Mouse (Mus musculus) lung, postnatal 10 days (tissue): Measurements from ENCODE around the gene Lgals2.
A peak's percentile ranks its signal among the peaks of the same experiment; 100 is the strongest.

Source experiments
- DNase-seq: peaks from one replicate; pipeline ENCODE4 v3.0.0; 2021

Lgals2 gene

DNA sequence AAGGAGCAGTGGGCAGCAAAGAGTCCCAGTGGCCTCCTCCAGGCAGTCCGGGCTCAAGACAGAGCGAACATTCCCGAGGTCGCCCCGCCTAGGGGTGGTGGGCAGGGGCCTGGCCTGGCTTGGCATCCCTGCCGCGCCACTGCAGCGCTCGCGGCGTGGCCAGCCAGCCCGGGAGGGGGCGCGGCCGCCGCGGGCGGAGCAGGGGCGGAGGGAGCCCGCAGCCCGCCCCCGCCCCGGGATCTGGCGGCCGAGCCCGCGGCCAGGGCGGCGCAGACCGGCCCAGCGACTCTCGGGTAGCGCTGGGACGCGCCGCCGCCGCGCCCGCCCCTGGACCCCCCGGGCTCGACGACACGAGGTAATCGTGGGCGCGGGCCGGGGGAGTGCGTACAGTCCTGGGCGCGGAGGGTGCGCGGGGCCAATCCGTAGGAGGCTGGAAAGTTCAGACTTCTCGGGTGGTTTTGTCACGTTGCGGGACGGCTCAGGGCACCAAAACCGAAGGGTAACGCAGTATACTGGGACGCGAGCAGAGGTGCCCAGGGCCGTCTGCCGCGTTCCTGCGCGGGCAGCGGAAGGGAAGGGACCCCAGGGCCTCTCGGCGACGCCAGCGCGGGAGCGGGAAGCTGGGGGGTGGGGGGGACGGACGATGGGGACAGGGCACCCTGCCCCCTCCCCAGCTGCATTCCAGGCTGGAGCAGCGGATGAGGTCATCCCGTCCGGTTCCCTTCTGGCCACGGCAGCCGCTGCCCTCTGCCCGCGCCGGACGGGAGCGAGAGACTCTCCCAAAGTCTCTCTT, 12.8 kb downstream of the Lgals2 start, which contains the start of gene Cdc42ep1:
Cdc42ep1 (plus strand) TSS at position 254 of the 793 bp plus-strand sequence.
- peak; percentile 92 for DNase-seq

DNA sequence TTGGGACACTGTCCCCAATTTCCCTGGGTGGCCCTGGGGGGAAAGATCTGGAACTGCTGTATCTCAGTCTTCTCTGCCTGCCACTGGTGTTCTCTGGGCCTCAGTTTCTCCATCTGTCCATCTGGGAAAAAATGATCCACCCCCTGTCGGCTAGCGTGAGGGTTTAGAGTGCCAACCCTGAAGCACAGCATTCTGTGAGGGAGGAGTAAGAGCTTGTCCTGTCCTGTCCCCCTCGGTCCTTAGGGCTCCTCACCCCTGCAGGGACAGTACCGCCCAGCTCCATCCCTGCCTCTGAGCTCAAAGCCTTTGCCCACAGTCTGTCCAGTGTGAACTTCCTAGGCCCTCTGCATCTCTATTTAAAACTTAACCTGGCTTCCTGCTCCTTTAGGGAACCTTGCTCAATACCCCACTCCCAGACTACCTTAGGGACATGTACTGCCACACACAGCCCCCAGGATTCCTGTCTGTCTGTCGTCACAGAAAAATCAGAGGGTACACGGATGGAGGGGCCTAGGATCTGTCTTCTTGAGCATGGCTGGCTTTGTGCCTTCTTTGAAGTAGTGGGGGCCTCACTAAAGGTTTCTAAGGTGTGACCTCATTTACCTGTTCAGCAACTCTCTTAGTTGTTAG, 14.1 kb downstream of the Lgals2 start:
- DNase-seq = no peak

DNA sequence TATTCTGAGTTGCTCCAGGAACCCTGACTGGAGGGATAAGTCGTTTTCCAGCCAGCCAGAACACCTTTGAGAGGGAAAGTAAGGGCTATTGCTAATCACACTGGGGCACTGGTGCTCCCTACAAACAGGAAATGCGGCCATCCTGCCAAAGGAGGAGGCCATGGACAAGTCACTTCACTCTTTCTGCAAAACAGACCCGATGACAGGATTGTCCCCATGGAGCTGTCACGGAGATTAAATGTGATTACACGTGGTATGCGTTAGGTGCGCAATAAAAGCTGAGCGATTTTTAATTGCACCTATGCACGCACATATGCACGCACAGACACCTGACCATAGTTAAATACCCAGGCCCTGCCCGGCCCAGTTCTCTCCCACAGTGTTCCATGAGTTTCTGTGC, 14.6 kb downstream of the Lgals2 start:
- DNase-seq = no peak

DNA sequence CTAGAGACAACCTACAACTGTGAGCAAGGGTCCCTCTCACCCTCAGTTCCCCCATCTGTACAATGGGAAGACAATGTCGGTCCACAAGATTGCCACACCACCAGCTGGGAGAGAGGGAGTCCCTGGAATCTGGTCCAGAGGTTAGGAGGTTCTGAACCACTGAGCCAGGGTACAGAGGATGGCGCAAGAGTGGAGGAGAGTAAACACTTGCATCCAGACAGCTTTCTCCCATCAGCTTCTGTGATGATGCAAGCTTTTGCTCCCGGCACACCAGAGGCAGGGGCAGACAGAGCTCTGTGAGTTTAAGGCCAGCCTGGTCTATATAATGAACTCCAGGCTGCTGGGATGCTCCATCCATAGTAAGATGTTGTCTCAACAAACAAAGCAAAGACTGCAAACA, 15.1 kb downstream of the Lgals2 start:
- peak; percentile 79 for DNase-seq

DNA sequence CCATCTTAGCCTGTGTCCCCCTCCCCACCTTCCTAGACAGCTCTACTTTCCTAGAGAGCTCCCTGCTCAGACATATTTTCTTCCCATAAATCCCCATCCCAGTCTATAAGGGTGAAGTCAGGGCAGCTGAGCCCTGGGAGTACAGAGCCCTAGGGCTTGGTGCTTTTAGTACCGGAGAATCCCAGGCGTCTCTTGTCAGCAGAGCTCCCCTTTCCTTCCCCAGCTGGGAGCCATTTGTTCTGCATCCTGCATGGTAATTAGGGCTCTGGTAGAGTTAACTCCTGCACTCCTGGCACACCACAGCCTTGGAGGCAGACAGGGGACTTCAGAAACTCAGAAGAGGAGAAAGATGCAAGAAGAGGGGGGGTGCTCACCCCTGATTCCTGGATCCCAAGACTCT, 15.6 kb downstream of the Lgals2 start:
- DNase-seq = peak; percentile 59

DNA sequence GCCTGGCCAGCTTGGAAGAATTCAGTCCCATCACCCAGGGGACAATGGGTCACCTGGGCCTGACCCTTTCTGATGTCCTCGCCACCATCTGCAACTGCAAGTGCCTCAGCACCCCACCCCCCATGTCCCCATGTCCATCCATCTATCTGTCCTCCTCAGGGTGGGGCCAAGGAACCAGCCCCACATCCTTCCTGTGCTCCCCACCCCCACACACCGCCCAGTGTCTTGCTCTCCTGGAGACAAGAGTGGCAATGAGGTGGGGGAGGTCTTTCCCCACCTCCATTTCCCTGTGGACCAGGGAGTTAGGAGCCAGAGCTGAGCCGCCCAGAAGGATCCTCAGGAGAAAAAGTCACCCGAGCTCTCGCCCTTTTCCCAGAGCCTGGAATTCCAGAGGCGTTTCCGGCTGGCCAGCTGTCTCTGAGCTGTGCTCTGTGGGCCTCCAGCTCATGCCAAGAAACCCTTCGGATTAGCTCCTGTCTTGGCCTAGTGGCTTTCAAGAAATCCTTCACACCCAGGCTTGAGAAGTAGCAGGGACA, 19.2 kb downstream of the Lgals2 start:
- DNase-seq = peak; percentile 91

DNA sequence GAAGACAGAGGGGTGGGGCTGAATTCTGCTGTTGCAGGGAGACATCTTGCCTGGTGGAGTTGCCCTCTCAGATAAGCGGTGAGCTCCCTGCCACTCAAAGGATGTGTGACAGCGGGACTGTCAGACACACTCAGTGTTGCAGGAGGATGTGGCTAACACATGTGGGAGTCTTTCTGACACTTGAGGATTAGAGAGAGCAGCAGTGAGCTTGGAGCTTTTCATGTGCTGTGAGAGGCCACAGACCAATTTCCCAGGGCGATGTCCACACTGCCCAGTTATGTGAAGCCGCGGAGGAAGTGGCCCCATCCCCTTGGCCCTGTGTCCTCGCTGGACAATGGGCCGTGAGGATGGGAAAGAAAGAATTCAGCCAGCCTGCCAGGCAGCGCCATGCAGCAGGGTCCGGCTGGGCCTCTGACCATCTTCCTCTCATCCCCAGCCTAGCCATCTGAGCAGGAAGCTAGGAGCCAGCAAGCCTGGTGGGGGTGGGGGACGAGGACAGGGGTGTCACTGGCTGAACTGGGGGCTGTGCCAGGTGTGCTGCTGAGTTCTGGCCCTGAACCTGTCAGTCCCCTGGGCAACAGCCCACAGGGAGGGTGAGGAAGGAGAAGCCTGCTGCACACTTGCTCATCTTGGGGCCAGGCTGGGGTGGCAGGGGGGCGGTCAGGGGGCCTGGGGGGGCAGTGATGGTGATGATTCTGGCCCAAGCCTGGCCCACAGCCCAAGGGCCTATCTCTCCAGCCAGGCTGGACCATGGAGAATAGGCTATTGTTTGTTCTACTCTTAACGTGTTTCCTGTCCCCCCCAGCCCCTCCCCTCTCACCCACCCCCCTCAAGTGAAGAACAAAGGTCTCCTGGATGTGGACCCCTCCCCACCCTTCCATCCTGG, 19.9 kb downstream of the Lgals2 start:
- DNase-seq = peak; percentile 84

DNA sequence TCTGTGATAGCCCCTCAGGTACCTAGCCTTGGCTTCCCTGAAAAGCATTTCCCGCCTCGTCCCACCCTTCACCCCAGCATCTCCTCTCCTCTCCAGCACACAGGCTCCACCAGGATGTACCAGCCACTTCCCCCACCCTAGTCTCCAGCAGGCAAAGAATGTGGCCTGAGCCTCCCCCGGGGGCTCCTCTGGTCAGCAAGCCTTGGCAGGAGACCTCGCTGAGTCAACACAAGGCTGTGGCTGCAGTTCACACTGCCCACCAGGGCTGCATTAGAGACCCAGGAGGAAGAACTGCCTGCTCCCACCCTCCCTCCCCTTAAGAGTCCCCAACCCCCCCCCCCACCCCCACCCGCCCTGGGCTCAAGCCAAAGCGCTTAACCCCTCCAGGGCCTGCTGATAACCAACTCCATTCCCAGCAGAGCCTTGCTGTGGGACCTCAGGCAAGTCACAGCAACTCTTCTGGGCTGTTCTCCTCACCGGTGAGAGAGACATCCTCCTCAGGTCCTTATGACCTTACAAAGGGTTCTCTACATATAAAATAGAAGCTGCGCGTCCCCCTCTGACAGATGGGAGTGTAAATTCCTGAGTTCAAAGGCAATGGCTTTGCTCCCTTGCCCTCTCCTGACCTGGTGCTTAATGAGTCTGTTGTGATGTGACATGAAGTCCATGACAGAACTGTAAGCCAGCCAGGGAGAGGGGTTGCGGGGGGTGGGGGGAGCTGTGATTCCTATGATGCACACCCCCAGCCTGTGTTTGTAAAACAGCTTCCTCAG, 20.9 kb downstream of the Lgals2 start:
- DNase-seq = peak; percentile 86

DNA sequence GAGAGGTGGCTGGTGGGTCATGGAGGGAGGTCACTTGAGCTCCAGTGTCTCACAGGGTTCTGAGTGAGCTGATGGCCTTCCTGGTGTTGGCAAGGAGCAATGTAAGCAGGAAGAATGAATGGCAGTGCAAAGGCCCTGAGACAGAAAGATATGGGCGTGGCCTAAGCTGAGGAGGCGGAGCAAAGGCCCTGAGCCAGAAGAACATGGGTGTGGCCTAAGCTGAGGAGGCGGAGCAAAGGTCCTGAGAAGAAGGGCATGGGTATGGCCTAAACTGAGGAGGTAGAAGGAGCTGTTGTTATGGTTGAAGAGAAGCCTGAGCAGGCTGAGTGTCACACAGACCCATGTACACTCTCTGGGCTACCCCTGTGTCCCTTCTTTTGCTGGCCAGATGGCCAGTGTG, 21.7 kb downstream of the Lgals2 start:
- DNase-seq = peak; percentile 62

DNA sequence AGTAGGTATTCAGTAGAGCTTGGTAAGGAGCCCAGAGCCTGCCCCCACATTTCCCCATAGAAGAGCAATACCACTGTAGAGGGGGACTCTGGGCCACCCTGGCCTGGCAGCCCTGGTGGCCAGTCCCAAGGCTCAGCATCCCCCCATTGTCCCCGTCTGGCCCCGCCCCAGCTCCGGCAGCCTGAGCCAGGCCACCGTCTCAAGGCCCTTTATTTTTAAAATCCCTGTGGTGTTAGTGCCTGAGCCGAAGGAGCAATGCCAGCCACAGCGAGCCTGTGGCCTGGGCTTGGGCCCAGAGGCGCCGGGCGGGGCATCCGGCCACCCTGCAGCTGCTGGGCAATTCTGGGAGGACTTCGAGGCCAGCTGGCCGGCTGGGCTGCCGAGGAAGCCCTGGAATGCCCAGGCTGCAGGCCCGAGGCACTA, 22.6 kb downstream of the Lgals2 start:
- DNase-seq = peak; percentile 95

DNA sequence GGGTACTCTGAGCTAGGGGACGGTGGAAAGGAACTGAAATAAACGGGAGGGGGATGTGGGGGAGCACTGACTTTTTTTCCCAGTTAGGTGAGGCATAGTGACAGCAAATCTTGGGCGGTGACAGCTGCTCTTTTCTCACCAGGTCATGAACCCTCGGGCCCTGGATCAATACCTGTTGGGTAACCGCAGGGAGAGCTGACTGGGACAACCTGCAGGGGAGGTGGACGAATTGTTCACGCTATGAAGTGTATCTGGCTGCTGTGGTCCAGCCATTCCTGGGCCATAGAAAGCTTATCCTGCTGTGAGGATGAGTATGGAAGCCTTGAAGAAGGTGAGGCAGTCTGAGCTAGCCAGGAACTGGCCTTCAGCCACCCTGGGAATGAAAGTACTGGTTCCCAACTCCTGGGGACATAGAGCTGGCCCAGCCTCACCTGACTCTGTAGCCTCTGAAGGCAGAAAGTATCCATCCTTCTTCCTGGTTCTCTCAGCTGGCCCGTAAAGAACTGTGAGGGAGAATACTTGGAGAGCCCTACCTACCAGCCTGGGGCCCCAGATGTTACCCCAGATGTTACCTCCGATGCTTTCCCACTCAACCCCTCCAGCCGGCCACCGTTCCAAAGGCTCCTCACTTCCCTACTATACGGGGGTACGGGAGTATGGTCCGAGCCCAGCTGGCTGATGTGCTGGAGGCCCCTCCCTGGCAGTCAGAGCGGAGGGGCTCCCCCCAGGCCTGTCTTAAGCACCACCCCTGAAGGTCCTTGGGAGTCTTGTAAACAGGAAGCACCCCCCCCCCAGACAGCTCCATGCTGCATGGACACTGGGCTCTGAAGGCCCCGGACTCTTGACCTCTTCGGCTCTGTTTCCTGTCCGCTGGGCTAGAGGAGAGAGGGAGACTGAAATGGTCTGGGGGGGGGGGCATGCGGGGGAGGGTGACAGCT, 23.3 kb downstream of the Lgals2 start:
- DNase-seq = peak; percentile 87

DNA sequence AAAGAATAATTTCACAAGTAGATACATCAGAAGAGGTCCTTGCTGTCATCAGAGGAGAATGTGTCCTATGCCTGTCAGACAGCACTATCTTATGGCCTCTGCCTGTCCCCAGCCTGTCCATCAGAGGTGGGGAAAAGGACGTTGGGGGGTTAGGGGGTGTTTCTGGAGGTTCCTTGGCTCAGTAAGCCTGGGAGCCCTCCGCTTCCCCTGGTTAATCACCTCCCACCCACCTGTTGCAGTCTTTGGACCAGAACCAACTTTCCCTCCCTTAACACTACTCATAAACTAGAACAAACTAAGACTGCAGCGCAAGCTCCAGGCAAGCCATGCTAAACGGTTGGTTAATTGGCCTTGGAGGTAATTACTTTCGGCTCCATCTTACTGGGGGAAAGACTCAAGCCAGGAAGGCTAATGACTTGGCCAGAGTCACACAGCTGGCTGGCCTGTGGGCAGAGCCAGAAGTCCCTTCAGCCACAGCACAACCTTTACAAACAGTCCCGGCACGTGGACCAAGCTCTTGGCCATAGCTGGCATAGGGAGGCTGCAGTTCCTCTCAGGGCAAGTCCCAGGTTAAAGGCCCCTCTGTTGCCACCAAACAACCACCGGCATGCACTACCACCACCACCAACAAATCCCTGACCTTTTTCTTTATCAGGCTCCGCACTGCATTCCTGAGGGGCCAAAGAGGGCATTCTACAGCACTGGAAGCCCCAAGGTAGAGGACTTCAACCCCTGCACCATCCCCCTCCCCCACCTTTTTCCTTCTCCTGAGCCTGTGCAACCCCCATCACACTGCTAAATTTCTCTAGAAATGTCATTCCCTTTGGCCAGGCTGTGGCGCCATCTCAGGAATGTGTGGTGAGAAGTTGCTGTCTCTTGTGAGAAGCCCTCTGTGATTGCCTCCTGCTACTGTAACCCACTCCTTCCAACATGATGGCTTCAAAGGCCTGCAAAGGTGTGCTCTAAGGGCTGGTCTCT, 24.3 kb downstream of the Lgals2 start:
- no peak for DNase-seq

DNA sequence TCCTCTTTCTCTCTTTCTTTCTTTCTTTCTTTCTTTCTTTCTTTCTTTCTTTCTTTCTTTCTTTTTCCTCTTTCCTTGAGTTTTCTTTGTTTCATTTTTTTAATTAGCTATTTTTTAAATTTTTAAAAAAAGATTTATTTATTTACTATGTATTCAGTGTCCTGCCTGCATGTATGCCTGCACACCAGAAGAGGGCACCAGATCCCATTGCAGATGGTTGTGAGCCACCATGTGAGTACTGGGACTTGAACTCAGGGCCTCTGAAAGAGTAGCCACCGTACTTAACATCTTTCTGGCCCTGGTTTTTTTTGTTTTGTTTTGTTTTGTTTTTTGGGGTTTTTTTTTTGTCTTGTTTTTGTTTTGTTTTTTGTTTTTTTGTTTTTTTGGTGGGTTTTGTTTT, 25.7 kb downstream of the Lgals2 start:
- DNase-seq = no peak

DNA sequence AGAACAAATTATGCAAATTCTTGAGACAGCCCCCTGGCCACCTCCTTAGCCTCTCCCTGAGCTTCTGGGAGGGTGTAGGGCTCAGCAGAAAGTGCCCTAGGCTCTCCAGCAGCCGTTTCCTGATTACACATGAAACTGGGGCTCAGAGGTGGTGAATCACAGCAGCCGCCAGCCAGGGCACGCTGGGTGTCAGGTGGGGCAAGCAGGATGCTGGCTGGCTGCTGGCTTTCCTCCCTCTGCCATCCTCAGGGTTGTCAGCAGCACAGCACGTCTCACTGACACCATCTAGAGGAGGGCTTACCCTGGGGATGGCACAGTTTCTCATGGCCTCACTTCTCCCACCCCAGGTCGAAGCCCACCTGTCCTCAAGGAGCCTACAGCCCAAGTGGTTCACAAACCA, 27.0 kb downstream of the Lgals2 start:
- peak; percentile 52 for DNase-seq

DNA sequence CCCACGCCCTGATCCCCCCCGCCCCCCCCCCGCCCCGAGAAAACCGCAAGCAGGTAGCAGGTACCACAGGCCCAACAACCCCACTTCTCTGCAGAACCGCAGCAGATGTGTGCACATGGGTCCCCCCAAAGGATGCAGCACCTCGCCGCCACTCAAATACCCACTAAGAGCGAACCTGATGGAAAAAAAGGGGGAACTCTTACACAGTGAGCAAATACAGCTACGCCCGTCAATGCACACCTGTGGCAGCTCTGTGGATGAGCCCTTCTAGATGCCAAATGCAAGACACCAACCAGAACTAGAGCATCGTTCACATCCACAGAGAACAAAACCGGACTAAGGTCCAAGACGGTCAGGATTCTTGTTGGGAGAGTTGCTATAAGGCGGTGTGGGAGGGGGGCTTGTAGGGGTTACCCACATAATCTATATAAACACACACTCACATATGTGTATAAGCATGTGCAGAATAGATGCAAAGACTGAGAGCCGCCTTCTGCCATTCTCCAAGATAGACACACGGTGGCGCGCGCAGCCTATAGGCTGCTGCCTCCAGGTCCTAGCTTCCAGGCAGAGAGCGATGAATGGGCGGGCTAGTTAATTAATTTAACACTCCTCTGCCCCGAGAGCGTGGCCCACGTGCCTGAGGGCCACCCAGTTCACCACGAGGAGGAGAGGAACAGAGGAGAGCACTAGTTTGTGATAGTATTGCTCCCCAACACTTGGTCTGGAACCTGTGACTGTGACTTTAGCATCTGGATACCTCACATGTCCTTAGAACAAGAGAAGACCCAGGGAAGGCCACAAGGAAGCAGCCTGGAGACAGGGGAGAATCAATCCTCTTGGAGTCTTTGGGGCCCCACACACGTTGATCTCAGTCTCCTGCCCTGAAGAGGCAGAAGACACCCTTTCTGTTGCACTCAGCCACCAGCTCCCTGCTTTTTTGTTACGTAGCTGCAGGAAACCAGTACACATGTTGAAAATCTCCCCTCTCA, 28.8 kb downstream of the Lgals2 start:
- DNase-seq = peak; percentile 87

DNA sequence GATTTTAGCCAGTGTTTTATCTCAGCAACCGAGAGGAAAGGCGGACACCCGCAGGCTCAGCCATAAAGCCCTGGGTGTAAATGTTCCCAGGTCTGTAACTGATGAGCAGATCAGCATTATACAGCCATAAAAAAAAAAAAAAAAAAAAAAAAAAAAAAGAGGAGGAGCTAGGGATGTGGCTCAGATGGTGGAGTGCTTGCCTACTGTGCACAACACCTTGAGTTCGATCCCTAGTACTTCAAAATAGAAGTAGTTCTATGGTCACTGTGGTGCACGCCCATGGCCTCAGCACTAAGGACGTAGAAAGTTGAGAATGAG, 39.3 kb downstream of the Lgals2 start:
- DNase-seq = no peak

DNA sequence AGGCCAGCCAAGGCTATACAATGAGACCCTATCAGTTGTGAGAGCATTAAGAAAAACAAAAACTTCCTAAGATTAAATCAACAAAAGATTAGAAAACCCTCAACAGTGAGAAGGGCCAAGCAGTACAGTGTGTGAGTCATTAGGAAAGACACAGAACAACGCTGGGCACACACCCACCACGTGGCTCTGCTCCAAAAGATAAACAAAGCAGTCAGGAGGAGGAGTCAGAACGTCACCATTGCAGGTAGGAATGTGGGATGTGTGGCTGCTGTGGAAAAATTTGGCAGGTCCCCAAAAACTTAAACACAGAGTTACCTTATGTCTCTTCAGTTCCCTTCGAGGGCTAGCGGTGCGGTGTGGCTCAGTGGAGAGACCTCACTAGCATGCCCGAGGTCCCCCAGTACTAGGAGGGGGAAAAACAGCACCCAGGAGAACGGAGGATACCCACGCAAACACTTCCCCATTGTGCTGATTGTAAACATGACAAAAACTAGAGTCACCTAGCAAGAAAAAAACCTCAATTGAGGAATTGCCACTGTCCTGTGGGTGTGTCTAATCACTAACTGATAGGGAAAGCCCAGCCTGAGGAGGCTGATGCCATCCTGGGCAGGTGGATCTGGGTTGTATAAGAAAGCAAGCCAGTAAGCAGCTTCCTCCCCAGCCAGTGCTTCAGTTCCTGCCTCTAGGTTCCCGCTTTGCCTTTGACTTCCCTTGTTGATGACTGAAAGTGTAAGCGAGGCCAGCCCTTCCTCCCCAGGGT, 39.8 kb downstream of the Lgals2 start:
- peak; percentile 84 for DNase-seq

DNA sequence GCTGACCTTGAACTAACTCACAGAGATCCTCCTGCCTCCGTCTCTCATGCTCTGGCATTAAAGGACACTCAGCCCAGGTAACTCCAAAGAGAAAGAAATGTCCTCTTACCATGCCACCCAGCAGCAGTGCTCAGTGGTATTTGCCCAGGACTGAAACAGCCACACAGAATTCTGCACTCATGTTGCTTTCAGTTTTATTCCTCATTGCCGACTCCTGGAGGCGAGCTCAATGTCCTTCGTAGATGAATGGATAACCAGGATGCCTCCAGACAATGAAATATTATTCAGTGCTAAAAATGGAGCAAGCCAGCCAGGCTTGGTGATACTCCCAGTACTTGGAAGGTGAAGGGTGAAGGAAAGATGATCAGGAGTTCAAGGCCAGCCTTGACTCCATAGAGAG, 41.7 kb downstream of the Lgals2 start:
- DNase-seq = no peak
